8 mouse cellular contexts compared by ENCODE assay signal in the genomic region with DNA sequence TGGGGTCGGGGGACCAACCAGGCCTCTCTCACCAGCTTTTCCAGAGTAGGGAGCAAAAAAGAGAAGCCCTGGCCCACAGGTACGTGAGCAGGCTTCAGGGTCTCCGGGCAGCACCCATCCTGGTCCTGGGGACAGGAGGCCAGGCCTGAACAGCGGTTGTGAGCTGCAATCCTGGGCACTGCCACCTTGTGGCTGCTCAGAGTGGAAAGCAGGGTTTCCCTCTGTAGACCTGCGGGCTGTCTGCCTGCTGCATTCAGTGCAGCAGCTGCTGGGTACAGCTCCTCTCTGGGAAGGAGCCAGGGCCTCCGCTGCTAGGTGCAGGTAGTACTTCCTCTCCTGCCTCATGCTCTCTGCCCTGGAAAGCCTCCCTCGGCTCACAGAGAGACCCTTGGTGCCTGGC. TPM values are rescaled to one million over a fixed set of nuclear protein-coding genes. Genes with fewer than 3 reads are reported as not detected.
DNase-seq lines count a peak whose midpoint lies in the region; ATAC-seq and TF ChIP-seq lines count a peak whose summit lies in the region.

No protein-coding gene starts in this region.

- WGBS in heart, adult 2 months: 63% methylated on average over 7 of the region's 7 CpGs
- 50% methylated on average over 7 of the region's 7 CpGs for WGBS in heart, embryonic 11.5 days (ENCODE audit: insufficient replicate concordance)
- 32% methylated on average over 7 of the region's 7 CpGs for WGBS in lung, postnatal 0 days

- H3K27ac ChIP-seq in heart, adult 2 months: no peak overlapping the region
- H3K27ac ChIP-seq in heart, embryonic 11.5 days (ENCODE audit: low read depth, low read length): no peak overlapping the region
- peak overlapping the region; percentile 34 for H3K27ac ChIP-seq in lung, postnatal 0 days (ENCODE audit: low read length)

- H3K79me2 ChIP-seq in heart, adult 2 months (replicated peaks; ENCODE audit: control insufficient read depth, insufficient read depth, low read length): no peaks in the 10 kb centered on the region

- TF ChIP-seq EP300 in heart, adult 2 months (IDR thresholded peaks at IDR 0.05; ENCODE audit: insufficient read depth, low read depth, low read length): 0 out of 2 replicates have a peak, but pooled peaks have one; percentile 21
- TF ChIP-seq EP300 in lung, postnatal 0 days (IDR thresholded peaks at IDR 0.05): no peak

- no peak for TF ChIP-seq POLR2A in heart, adult 2 months (IDR thresholded peaks at IDR 0.05; ENCODE audit: insufficient read depth, low read depth, low read length)

- no peaks in the 10 kb centered on the region for H3K27me3 ChIP-seq in heart, adult 2 months (ENCODE audit: control insufficient read depth, insufficient read depth, low read length)
- no peaks in the 10 kb centered on the region for H3K27me3 ChIP-seq in heart, embryonic 11.5 days (ENCODE audit: control insufficient read depth, insufficient read depth, low read length)
- H3K27me3 ChIP-seq in lung, postnatal 0 days (replicated peaks; ENCODE audit: insufficient read depth, low read length): no peaks in the 10 kb centered on the region

- no peak for ATAC-seq in heart, embryonic 11.5 days (replicated peaks; ENCODE audit: insufficient number of reproducible peaks, low FRiP score, low TSS enrichment)
- ATAC-seq in lung, postnatal 0 days: peak; percentile 63

- H3K4me1 ChIP-seq in heart, adult 2 months (ENCODE audit: control insufficient read depth, insufficient read depth, low read length): no peaks in the 10 kb centered on the region; the same call in none of the 2 replicates
- no peaks in the 10 kb centered on the region for H3K4me1 ChIP-seq in heart, embryonic 11.5 days (ENCODE audit: control insufficient read depth, insufficient read depth, low read length)
- no peaks in the 10 kb centered on the region for H3K4me1 ChIP-seq in lung, postnatal 0 days (ENCODE audit: insufficient read depth, low read depth, low read length)

- H3K4me3 ChIP-seq in heart, adult 2 months: no peak overlapping the region
- H3K4me3 ChIP-seq in heart, embryonic 11.5 days (ENCODE audit: low read depth, low read length): no peak overlapping the region
- no peak overlapping the region for H3K4me3 ChIP-seq in lung, postnatal 0 days (ENCODE audit: low read depth, low read length)

- no peaks in the 10 kb centered on the region for H3K9me3 ChIP-seq in heart, embryonic 11.5 days (replicated peaks; ENCODE audit: control insufficient read depth, low read length)
- H3K9me3 ChIP-seq in lung, postnatal 0 days (ENCODE audit: low read length): no peaks in the 10 kb centered on the region

- H3K4me2 ChIP-seq in heart, embryonic 11.5 days: no peak overlapping the region
- H3K4me2 ChIP-seq in lung, postnatal 0 days (replicated peaks; ENCODE audit: low read depth, low read length): no peak overlapping the region

- DNase-seq in heart, adult 2 months: no peak
- DNase-seq in 3T3-L1 (ENCODE audit: low read depth, low spot score) (peak; percentile 62), adipocyte (ENCODE audit: low spot score) (peak; percentile 42)
- peak; percentile 33 for DNase-seq in forelimb bud, embryonic 11.5 days (ENCODE audit: low read depth, low spot score)
- peak; percentile 61 for DNase-seq in lung, postnatal 0 days (ENCODE audit: low spot score)
- DNase-seq in thymus, postnatal 14 days: peak; percentile 30
- DNase-seq in B cell, adult 2 months: no peak

- no peaks in the 10 kb centered on the region for H3K36me3 ChIP-seq in heart, adult 2 months (ENCODE audit: control insufficient read depth, insufficient read depth, low read length)
- peaks cover 8% of the 10 kb centered on the region for H3K36me3 ChIP-seq in heart, embryonic 11.5 days (ENCODE audit: control insufficient read depth, insufficient read depth, low read length)
- peaks cover 29% of the 10 kb centered on the region for H3K36me3 ChIP-seq in lung, postnatal 0 days (ENCODE audit: insufficient read depth, low read length)

- intact Hi-C loops in heart, adult 2 months (cut with DNase I): loop anchor here (5.0 kb wide), 2 partner anchors 69 to 154 kb away; a partner anchor contains a TSS

- no peak overlapping the region for H3K9ac ChIP-seq in heart, adult 2 months (ENCODE audit: low read depth, low read length)
- no peak overlapping the region for H3K9ac ChIP-seq in heart, embryonic 11.5 days (ENCODE audit: low read depth, low read length)
- no peak overlapping the region for H3K9ac ChIP-seq in lung, postnatal 0 days (replicated peaks; ENCODE audit: low read depth)

- peak; percentile 73 for TF ChIP-seq CTCF in heart, adult 2 months (IDR thresholded peaks at IDR 0.05)
- peak; percentile 75 for TF ChIP-seq CTCF in lung, postnatal 0 days (IDR thresholded peaks at IDR 0.05)

RNA-seq across cellular contexts. Expression of a gene that starts 19.0 kb away (rescaled TPM):
- total RNA-seq in heart, adult 2 months (2021): not detected
- polyA plus RNA-seq in heart, adult 2 months (2012; rRNA removed): 1.4 and 1.8 TPM in 2 replicates
- polyA plus RNA-seq in heart, embryonic 11.5 days (2014; fragmentation: Nextera tagmentation; extraction: Ambion mirVana): 0.34 and 0.49 TPM in 2 replicates
- polyA plus RNA-seq in lung, postnatal 0 days (2015; fragmentation: Nextera tagmentation; extraction: Ambion mirVana): 6.0 and 7.1 TPM in 2 replicates

Comparison
In these comparisons a context has a peak if more than half of its experiments do, and no peak if none do; other contexts are left out.
1. DNase-seq: peak in 3T3-L1 (single experiment), adipocyte (single experiment), forelimb bud, embryonic 11.5 days (single experiment), lung, postnatal 0 days (single experiment) and thymus, postnatal 14 days (single experiment); none in heart, adult 2 months (0 of 2) and B cell, adult 2 months (0 of 2).